Mouse (Mus musculus) forebrain, embryonic 16.5 days (tissue): ENCODE measurements around the gene Pick1. TPM values are rescaled to one million over a fixed set of nuclear protein-coding genes. Genes with fewer than 3 reads are reported as not detected.

Experiments used
- ATAC-seq: fragments of 200-750 bp; cut with Nextera tagmentation; 2 replicates; pipeline ENCODE4 v1.8.0; 2017; ENCODE audit warnings: mild to moderate bottlenecking, moderate library complexity
- H3K27ac ChIP-seq: fragments of 300-500 bp; sonication (generic); 2 replicates; pipeline ENCODE4 v1.5.1; 2014; ENCODE audit warnings: low read length, control low read depth
- H3K27me3 ChIP-seq: fragments of 300-500 bp; sonication (generic); replicated peaks from 2 replicates; pipeline ENCODE4 v1.6.1; 2014; ENCODE audit warnings: low read length; ENCODE audit not compliant: control insufficient read depth, insufficient read depth
- H3K36me3 ChIP-seq: fragments of 300-500 bp; sonication (generic); 2 replicates; pipeline ENCODE4 v1.6.1; 2014; ENCODE audit not compliant: control insufficient read depth, insufficient read depth
- H3K4me1 ChIP-seq: fragments of 300-500 bp; sonication (generic); replicated peaks from 2 replicates; pipeline ENCODE4 v1.6.1; 2014; ENCODE audit warnings: low read length; ENCODE audit not compliant: control insufficient read depth, insufficient read depth
- H3K4me2 ChIP-seq: fragments of 300-500 bp; sonication (generic); 2 replicates; pipeline ENCODE4 v1.6.1; 2014; ENCODE audit warnings: mild to moderate bottlenecking, low read length, control low read depth
- H3K4me3 ChIP-seq: fragments of 300-500 bp; sonication (generic); replicated peaks from 2 replicates; pipeline ENCODE4 v1.5.1; 2014; ENCODE audit warnings: mild to moderate bottlenecking, low read length, control low read depth
- H3K9ac ChIP-seq: fragments of 300-500 bp; sonication (generic); replicated peaks from 2 replicates; pipeline ENCODE4 v1.6.1; 2014; ENCODE audit warnings: low read depth, low read length, control low read depth
- H3K9me3 ChIP-seq: fragments of 300-500 bp; sonication (generic); 2 replicates; pipeline ENCODE4 v1.6.1; 2016; ENCODE audit warnings: low read length; ENCODE audit not compliant: control insufficient read depth
- WGBS: fragments of 180-500 bp; shearing (Covaris S2); extraction: QIAGEN DNeasy Blood & Tissue Kit; methylation state at CpG from one replicate; pipeline ENCODE4 v1.1.7; 2014; 5-methylcytosine and 5-hydroxymethylcytosine counted together
- polyA plus RNA-seq: library from polyadenylated mRNA; unstranded; fragments of >200 nt; fragmentation: Nextera tagmentation; extraction: Ambion mirVana; gene quantifications from 2 replicates; pipeline ENCODE4 v1.2.1, GENCODE M21; 2015

Pick1 gene
- polyA plus RNA-seq = 76.3 and 102 TPM in 2 replicates

GRCm38 (mm10) chr15:79229058-79229821, at the start of gene Pick1, which contains the start of gene Gm49486:
Gene Pick1 (plus strand): TSS chr15:79229173.
Gene Gm49486 (plus strand): TSS chr15:79229391.
- under 1% methylated on average over 51 of the region's 51 CpGs for WGBS

GRCm38 (mm10) chr15:79185213-79185612, 43.8 kb upstream of the Pick1 start:
- no peak overlapping the region for H3K27ac ChIP-seq
- H3K4me1 ChIP-seq = no peaks in the 10 kb centered on the region
- H3K27me3 ChIP-seq = no peaks in the 10 kb centered on the region
- H3K9me3 ChIP-seq = no peaks in the 10 kb centered on the region
- H3K4me2 ChIP-seq = no peak overlapping the region
- no peak overlapping the region for H3K9ac ChIP-seq
- no peaks in the 10 kb centered on the region for H3K36me3 ChIP-seq
- 66% methylated on average over 10 of the region's 10 CpGs for WGBS
- ATAC-seq = no peak
- H3K4me3 ChIP-seq = no peak overlapping the region

More at GRCm38 (mm10) chr15:79229058-79229821, at the start of gene Pick1, which contains the start of gene Gm49486:
- Histone ChIP-seq H3K27ac (peak within 1 kb of the TSS; percentile 99), H3K4me3 (peak within 1 kb of the TSS; percentile 92), H3K36me3 (no peaks in the 10 kb centered on the region), H3K27me3 (no peaks in the 10 kb centered on the region), H3K4me2 (peak within 1 kb of the TSS; percentile 96), H3K9me3 (no peaks in the 10 kb centered on the region), H3K4me1 (peaks cover 14% of the 10 kb centered on the region), H3K9ac (peak within 1 kb of the TSS; percentile 95)
- ATAC-seq = peak; percentile 89

- Histone ChIP-seq H3K27me3 (no peaks in the 10 kb centered on the region), H3K9me3 (no peaks in the 10 kb centered on the region), H3K4me1 (peaks cover 6% of the 10 kb centered on the region), H3K36me3 (no peaks in the 10 kb centered on the region), H3K4me2 (no peak overlapping the region), H3K27ac (no peak overlapping the region), H3K4me3 (no peak overlapping the region), H3K9ac (no peak overlapping the region)
- 98% methylated on average over 8 of the region's 8 CpGs for WGBS
- no peak for ATAC-seq
These were observed 41.2 kb upstream of the Pick1 start for GRCm38 (mm10) chr15:79187819-79188218.

- H3K4me2 ChIP-seq = no peak overlapping the region
- ATAC-seq = no peak
- peaks cover 22% of the 10 kb centered on the region for H3K4me1 ChIP-seq
- H3K9ac ChIP-seq = no peak overlapping the region
- H3K4me3 ChIP-seq = no peak overlapping the region
- H3K9me3 ChIP-seq = no peaks in the 10 kb centered on the region
- no peaks in the 10 kb centered on the region for H3K27me3 ChIP-seq
- no peak overlapping the region for H3K27ac ChIP-seq
- no peaks in the 10 kb centered on the region for H3K36me3 ChIP-seq
- 92% methylated on average over 2 of the region's 2 CpGs for WGBS
These were observed 37.5 kb upstream of the Pick1 start for GRCm38 (mm10) chr15:79191426-79191825.

- H3K4me2 ChIP-seq = no peak overlapping the region; the same call in 1 of the 2 replicates
- H3K9ac ChIP-seq = no peak overlapping the region
- 73% methylated on average over 6 of the region's 6 CpGs for WGBS
- no peak overlapping the region for H3K4me3 ChIP-seq
- no peaks in the 10 kb centered on the region for H3K27me3 ChIP-seq
- no peak for ATAC-seq
- no peaks in the 10 kb centered on the region for H3K9me3 ChIP-seq
- peaks cover 22% of the 10 kb centered on the region for H3K4me1 ChIP-seq
- H3K27ac ChIP-seq = peak overlapping the region; percentile 82
- no peaks in the 10 kb centered on the region for H3K36me3 ChIP-seq
These were observed 36.5 kb upstream of the Pick1 start for GRCm38 (mm10) chr15:79192450-79192849.

- peak; percentile 86 for ATAC-seq
- Histone ChIP-seq H3K27me3 (no peaks in the 10 kb centered on the region), H3K9ac (peak overlapping the region; percentile 59), H3K4me3 (0 out of 2 replicates have a peak overlapping the region, but pooled peaks have one; percentile 11), H3K4me2 (peak overlapping the region; percentile 40), H3K9me3 (no peaks in the 10 kb centered on the region), H3K4me1 (peaks cover 22% of the 10 kb centered on the region), H3K36me3 (no peaks in the 10 kb centered on the region), H3K27ac (peak overlapping the region; percentile 82)
- WGBS = 6% methylated on average over 27 of the region's 27 CpGs
These were observed 35.8 kb upstream of the Pick1 start for GRCm38 (mm10) chr15:79192885-79193845.

GRCm38 (mm10) chr15:79194048-79194447, 34.9 kb upstream of the Pick1 start:
- WGBS = 83% methylated on average over 9 of the region's 9 CpGs
- H3K27ac ChIP-seq = peak overlapping the region; percentile 82
- no peak; the same call in 1 of the 2 replicates for ATAC-seq
- no peaks in the 10 kb centered on the region for H3K27me3 ChIP-seq
- H3K36me3 ChIP-seq = no peaks in the 10 kb centered on the region
- no peaks in the 10 kb centered on the region for H3K9me3 ChIP-seq
- no peak overlapping the region for H3K4me2 ChIP-seq
- peaks cover 22% of the 10 kb centered on the region for H3K4me1 ChIP-seq
- H3K9ac ChIP-seq = peak overlapping the region; percentile 59; the same call in 1 of the 2 replicates
- no peak overlapping the region for H3K4me3 ChIP-seq

GRCm38 (mm10) chr15:79194946-79195345, 34.0 kb upstream of the Pick1 start:
- ATAC-seq = no peak

GRCm38 (mm10) chr15:79195492-79195891, 33.5 kb upstream of the Pick1 start:
- no peak overlapping the region for H3K9ac ChIP-seq
- H3K4me2 ChIP-seq = no peak overlapping the region
- no peaks in the 10 kb centered on the region for H3K9me3 ChIP-seq
- H3K27ac ChIP-seq = no peak overlapping the region
- 89% methylated on average over 8 of the region's 8 CpGs for WGBS
- no peak overlapping the region for H3K4me3 ChIP-seq
- peaks cover 22% of the 10 kb centered on the region for H3K4me1 ChIP-seq
- no peak for ATAC-seq
- H3K27me3 ChIP-seq = no peaks in the 10 kb centered on the region
- H3K36me3 ChIP-seq = no peaks in the 10 kb centered on the region

More at GRCm38 (mm10) chr15:79194946-79195345, 34.0 kb upstream of the Pick1 start:
- Histone ChIP-seq H3K9me3 (no peaks in the 10 kb centered on the region), H3K4me1 (peaks cover 22% of the 10 kb centered on the region), H3K4me3 (no peak overlapping the region), H3K4me2 (no peak overlapping the region), H3K36me3 (no peaks in the 10 kb centered on the region), H3K9ac (no peak overlapping the region), H3K27ac (no peak overlapping the region), H3K27me3 (no peaks in the 10 kb centered on the region)
- 85% methylated on average over 2 of the region's 2 CpGs for WGBS
